Mouse (Mus musculus) heart, embryonic 14.5 days (tissue): ENCODE measurements around the gene Pygb. TPM values are rescaled to one million over a fixed set of nuclear protein-coding genes. Genes with fewer than 3 reads are reported as not detected.

ENCODE experiments used
- ATAC-seq: fragments of 200-750 bp; cut with Nextera tagmentation; 2 replicates; pipeline ENCODE4 v1.8.0; 2017; ENCODE audit warnings: low read depth, moderate TSS enrichment; ENCODE audit not compliant: insufficient number of reproducible peaks, insufficient read depth, low FRiP score
- H3K27ac ChIP-seq, 2 experiments: fragments of 200-500 bp in 1 of 2; fragments of 300-500 bp in 1 of 2; sonication (generic) in 1 of 2; replicated peaks in 1 of 2; 2 replicates each; pipeline ENCODE4 v1.5.1; 2012 to 2014; ENCODE audit warnings: low read depth in 2 of 2, low read length in 2 of 2, control low read depth in 1 of 2, mild to moderate bottlenecking in 1 of 2, mixed read lengths in 1 of 2; ENCODE audit not compliant: control insufficient read depth in 1 of 2, insufficient read depth in 1 of 2
- H3K27me3 ChIP-seq: fragments of 300-500 bp; sonication (generic); 2 replicates; pipeline ENCODE4 v1.6.1; 2014; ENCODE audit warnings: mild to moderate bottlenecking, low read length, control low read depth; ENCODE audit not compliant: control insufficient read depth, insufficient read depth
- H3K36me3 ChIP-seq: fragments of 300-500 bp; sonication (generic); 2 replicates; pipeline ENCODE4 v1.6.1; 2014; ENCODE audit warnings: mild to moderate bottlenecking, control low read depth, low read length, mixed read lengths; ENCODE audit not compliant: control insufficient read depth, insufficient read depth
- H3K4me1 ChIP-seq, 2 experiments: fragments of 200-500 bp in 1 of 2; fragments of 300-500 bp in 1 of 2; sonication (generic) in 1 of 2; 2 replicates each; pipeline ENCODE4 v1.6.1; 2012 to 2014; ENCODE audit warnings: low read length in 2 of 2, control low read depth in 1 of 2, mixed read lengths in 1 of 2; ENCODE audit not compliant: control insufficient read depth in 2 of 2, insufficient read depth in 2 of 2
- H3K4me2 ChIP-seq: fragments of 300-500 bp; sonication (generic); 2 replicates; pipeline ENCODE4 v1.6.1; 2014; ENCODE audit warnings: mild to moderate bottlenecking, low read length
- H3K4me3 ChIP-seq, 2 experiments: fragments of 200-500 bp in 1 of 2; fragments of 300-500 bp in 1 of 2; sonication (generic) in 1 of 2; 2 replicates each; pipeline ENCODE4 v1.5.1; 2012 to 2014; ENCODE audit warnings: low read length in 2 of 2, mild to moderate bottlenecking in 2 of 2, control low read depth in 1 of 2, low read depth in 1 of 2, moderate library complexity in 1 of 2; ENCODE audit not compliant: control insufficient read depth in 1 of 2, insufficient read depth in 1 of 2
- H3K9ac ChIP-seq: fragments of 300-500 bp; sonication (generic); 2 replicates; pipeline ENCODE4 v1.6.1; 2014; ENCODE audit warnings: mild to moderate bottlenecking, low read length
- H3K9me3 ChIP-seq: fragments of 300-500 bp; sonication (generic); 2 replicates; pipeline ENCODE4 v1.6.1; 2016; ENCODE audit warnings: low read length, control low read depth; ENCODE audit not compliant: control insufficient read depth
- WGBS: fragments of 180-500 bp; shearing (Covaris S2); extraction: QIAGEN DNeasy Blood & Tissue Kit; methylation state at CpG from one replicate; pipeline ENCODE4 v1.1.7; 2014; 5-methylcytosine and 5-hydroxymethylcytosine counted together
- polyA plus RNA-seq: library from polyadenylated mRNA; unstranded; fragments of >200 nt; fragmentation: Nextera tagmentation; extraction: Ambion mirVana; gene quantifications from 2 replicates; pipeline ENCODE4 v1.2.1, GENCODE M21; 2014

Pygb gene
- polyA plus RNA-seq, 1 experiment from 2014 or later, result 161 TPM

GRCm38 (mm10) chr2:150798084-150798483, 11.5 kb downstream of the Pygb start:
- H3K4me2 ChIP-seq, result 0 out of 2 replicates have a peak overlapping the region, but pooled peaks have one; percentile 6
- no peaks in the 10 kb centered on the region for H3K27me3 ChIP-seq
- no peak for ATAC-seq
- 67% methylated on average over 7 of the region's 7 CpGs for WGBS
- peak overlapping the region; percentile 4; the same call in 1 of the 2 replicates for H3K9ac ChIP-seq
- H3K36me3 ChIP-seq, result peaks cover 98% of the 10 kb centered on the region
- H3K4me1 ChIP-seq, result peaks cover 0 to 10% of the 10 kb centered on the region in 2 experiments; a peak in 2 of 4 replicates
- H3K4me3 ChIP-seq, result no peak overlapping the region
- H3K27ac ChIP-seq, result no peak overlapping the region
- H3K9me3 ChIP-seq, result no peaks in the 10 kb centered on the region

DNA sequence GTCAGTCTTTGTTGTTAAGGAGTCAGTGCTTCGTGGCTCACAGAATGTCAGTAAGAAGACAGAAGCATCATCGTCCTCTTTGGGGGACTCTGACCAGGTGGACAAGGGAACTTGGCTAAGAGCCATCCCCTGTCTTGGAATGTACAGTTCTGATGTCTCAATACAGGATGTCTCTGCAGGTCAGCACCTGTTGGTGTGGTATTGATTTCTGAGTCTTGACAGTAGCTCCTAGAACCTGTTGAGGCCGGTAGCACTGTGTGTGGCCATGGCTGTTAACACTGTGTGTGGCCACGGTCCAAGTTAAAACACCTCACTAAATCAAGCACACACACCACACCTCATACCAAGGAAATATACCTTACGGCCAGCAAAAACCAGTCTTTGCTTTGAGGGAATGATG, 14.1 kb downstream of the Pygb start:
- H3K27me3 ChIP-seq, result no peaks in the 10 kb centered on the region
- ATAC-seq, result peak; percentile 29; the same call in 1 of the 2 replicates
- H3K9me3 ChIP-seq, result no peaks in the 10 kb centered on the region
- H3K36me3 ChIP-seq, result peaks cover 98% of the 10 kb centered on the region
- H3K4me3 ChIP-seq, result no peak overlapping the region
- WGBS, result 91% methylated on average over 5 of the region's 5 CpGs
- H3K4me1 ChIP-seq, result peaks cover 0 to 10% of the 10 kb centered on the region in 2 experiments; a peak in 2 of 4 replicates
- H3K4me2 ChIP-seq, result no peak overlapping the region
- H3K27ac ChIP-seq, result no peak overlapping the region
- no peak overlapping the region for H3K9ac ChIP-seq

DNA sequence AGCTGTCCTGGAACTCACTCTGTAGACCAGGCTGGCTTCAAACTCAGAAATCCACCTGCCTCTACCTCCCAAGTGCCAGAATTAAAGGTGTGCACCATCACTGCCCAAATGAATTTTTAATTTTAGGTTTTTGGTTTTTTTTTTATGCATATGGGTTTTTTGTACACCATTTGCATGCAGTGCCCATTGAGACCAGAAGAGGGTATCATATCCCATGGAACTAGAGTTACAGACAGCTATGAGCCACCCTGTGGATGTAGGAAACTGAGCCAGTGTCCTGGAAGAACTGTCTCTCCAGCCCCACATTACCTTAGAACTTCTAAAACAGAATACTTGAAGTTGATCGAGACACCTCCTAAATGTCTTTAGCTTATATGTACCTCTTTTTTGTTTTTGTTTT, 16.5 kb downstream of the Pygb start:
- no peaks in the 10 kb centered on the region for H3K27me3 ChIP-seq
- no peak overlapping the region for H3K27ac ChIP-seq
- no peak overlapping the region for H3K4me3 ChIP-seq
- H3K9ac ChIP-seq, result no peak overlapping the region
- 96% methylated on average over 1 of the region's 1 CpGs for WGBS
- H3K4me2 ChIP-seq, result no peak overlapping the region
- peaks cover 100% of the 10 kb centered on the region for H3K36me3 ChIP-seq
- peaks cover 0 to 3% of the 10 kb centered on the region in 2 experiments; a peak in 2 of 4 replicates for H3K4me1 ChIP-seq
- no peak for ATAC-seq
- H3K9me3 ChIP-seq, result no peaks in the 10 kb centered on the region

DNA sequence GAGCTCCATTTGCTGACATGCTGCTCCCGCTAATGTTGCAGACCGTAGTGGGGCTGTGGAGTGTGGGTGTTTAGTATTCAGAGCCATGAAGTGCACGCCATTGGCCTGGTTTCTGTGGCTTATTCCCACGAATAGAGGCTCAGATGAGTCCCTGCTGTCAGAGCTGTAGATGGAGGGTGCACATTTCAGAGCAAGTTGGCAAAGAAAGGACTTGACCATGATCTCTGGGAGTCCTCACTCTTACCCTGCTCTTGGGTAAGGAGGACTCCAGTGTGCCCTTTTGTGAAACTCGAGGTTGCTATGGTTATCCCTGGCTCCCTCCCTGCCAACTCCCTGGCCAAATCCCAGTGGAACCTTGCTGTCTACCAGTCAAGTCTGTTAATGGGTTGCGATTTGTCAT, 21.8 kb downstream of the Pygb start:
- no peak overlapping the region for H3K27ac ChIP-seq
- no peak overlapping the region for H3K9ac ChIP-seq
- no peak overlapping the region for H3K4me2 ChIP-seq
- no peaks in the 10 kb centered on the region for H3K27me3 ChIP-seq
- no peak for ATAC-seq
- peaks cover 100% of the 10 kb centered on the region for H3K36me3 ChIP-seq
- H3K4me1 ChIP-seq, result no peaks in the 10 kb centered on the region
- no peak overlapping the region for H3K4me3 ChIP-seq
- no peaks in the 10 kb centered on the region for H3K9me3 ChIP-seq
- 89% methylated on average over 6 of the region's 6 CpGs for WGBS

DNA sequence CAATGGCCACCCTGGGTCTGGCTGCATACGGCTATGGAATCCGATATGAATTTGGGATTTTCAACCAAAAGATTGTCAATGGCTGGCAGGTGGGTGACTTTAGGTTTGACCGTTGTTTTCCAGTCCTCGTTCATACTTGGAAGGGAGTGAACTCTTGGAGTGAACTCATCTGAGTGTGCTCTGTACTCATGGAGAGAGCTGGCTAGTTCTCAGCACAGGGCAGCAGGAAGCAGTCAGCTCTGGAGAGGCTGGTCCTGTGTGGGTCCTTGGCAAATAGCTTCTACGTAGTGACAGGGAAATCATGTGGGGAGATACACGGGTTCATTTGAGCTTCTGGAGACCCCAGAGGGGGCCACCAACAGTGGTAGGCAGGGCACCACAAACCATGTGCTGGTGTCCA, 22.3 kb downstream of the Pygb start:
- WGBS, result 93% methylated on average over 6 of the region's 6 CpGs
- H3K27ac ChIP-seq, result no peak overlapping the region
- H3K4me2 ChIP-seq, result no peak overlapping the region
- H3K9me3 ChIP-seq, result no peaks in the 10 kb centered on the region
- no peak for ATAC-seq
- no peak overlapping the region for H3K4me3 ChIP-seq
- no peak overlapping the region for H3K9ac ChIP-seq
- H3K4me1 ChIP-seq, result no peaks in the 10 kb centered on the region
- H3K36me3 ChIP-seq, result peaks cover 100% of the 10 kb centered on the region
- no peaks in the 10 kb centered on the region for H3K27me3 ChIP-seq

GRCm38 (mm10) chr2:150810603-150811002, 24.1 kb downstream of the Pygb start:
- WGBS, result 57% methylated on average over 5 of the region's 5 CpGs
- peaks cover 100% of the 10 kb centered on the region for H3K36me3 ChIP-seq
- no peak for ATAC-seq

GRCm38 (mm10) chr2:150812816-150813215, 26.3 kb downstream of the Pygb start:
- Histone ChIP-seq H3K9ac (no peak overlapping the region), H3K27me3 (no peaks in the 10 kb centered on the region), H3K9me3 (no peaks in the 10 kb centered on the region), H3K27ac (no peak overlapping the region), H3K4me3 (no peak overlapping the region), H3K36me3 (peaks cover 100% of the 10 kb centered on the region), H3K4me2 (no peak overlapping the region), H3K4me1 (no peaks in the 10 kb centered on the region)
- WGBS, result 95% methylated on average over 6 of the region's 6 CpGs
- ATAC-seq, result no peak

More at GRCm38 (mm10) chr2:150810603-150811002, 24.1 kb downstream of the Pygb start:
- no peak overlapping the region for H3K27ac ChIP-seq
- no peaks in the 10 kb centered on the region for H3K9me3 ChIP-seq
- no peak overlapping the region for H3K4me2 ChIP-seq
- H3K9ac ChIP-seq, result no peak overlapping the region
- H3K27me3 ChIP-seq, result no peaks in the 10 kb centered on the region
- H3K4me3 ChIP-seq, result no peak overlapping the region
- H3K4me1 ChIP-seq, result no peaks in the 10 kb centered on the region

- H3K4me3 ChIP-seq, result no peak overlapping the region
- no peak overlapping the region for H3K4me2 ChIP-seq
- no peak overlapping the region for H3K27ac ChIP-seq
- H3K9me3 ChIP-seq, result no peaks in the 10 kb centered on the region
- H3K9ac ChIP-seq, result no peak overlapping the region
- H3K36me3 ChIP-seq, result peaks cover 100% of the 10 kb centered on the region
- ATAC-seq, result no peak
- H3K4me1 ChIP-seq, result no peaks in the 10 kb centered on the region
- H3K27me3 ChIP-seq, result no peaks in the 10 kb centered on the region
- 94% methylated on average over 18 of the region's 18 CpGs for WGBS
Observed at GRCm38 (mm10) chr2:150816676-150817402, 30.3 kb downstream of the Pygb start.
